Mouse (Mus musculus): ENCODE measurements around the gene Scn5a.

Gene Scn5a

GRCm38 (mm10) chr9:119564803-119565202, 14.0 kb downstream of the Scn5a start:
- DNase-seq (ENCODE audit: low spot score in 2 of 2) = peak in 1 of 2 experiments; percentile 23

GRCm38 (mm10) chr9:119563617-119564016, 15.2 kb downstream of the Scn5a start:
- DNase-seq (ENCODE audit: low spot score in 2 of 2) = no peak

GRCm38 (mm10) chr9:119562256-119562655, 16.6 kb downstream of the Scn5a start:
- no peak for DNase-seq (ENCODE audit: low spot score in 2 of 2)

- DNase-seq (ENCODE audit: low spot score in 2 of 2) = no peak
Observed at GRCm38 (mm10) chr9:119561746-119562145, 17.1 kb downstream of the Scn5a start.

GRCm38 (mm10) chr9:119559537-119560276, 19.1 kb downstream of the Scn5a start:
- peak in 1 of 2 experiments; percentile 42 for DNase-seq (ENCODE audit: low spot score in 2 of 2)

- DNase-seq (ENCODE audit: low spot score in 2 of 2) = no peak
Observed at GRCm38 (mm10) chr9:119558119-119558854, 20.5 kb downstream of the Scn5a start.

GRCm38 (mm10) chr9:119556043-119556442, 22.8 kb downstream of the Scn5a start:
- DNase-seq (ENCODE audit: low spot score in 2 of 2) = no peak

GRCm38 (mm10) chr9:119547528-119547927, 31.3 kb downstream of the Scn5a start:
- no peak for DNase-seq (ENCODE audit: low spot score in 2 of 2)

- DNase-seq (ENCODE audit: low spot score in 2 of 2) = no peak
Observed at GRCm38 (mm10) chr9:119547128-119547527, 31.7 kb downstream of the Scn5a start.

- DNase-seq (ENCODE audit: low spot score in 2 of 2) = no peak
Observed at GRCm38 (mm10) chr9:119540726-119541125, 38.1 kb downstream of the Scn5a start.

- DNase-seq (ENCODE audit: low spot score in 2 of 2) = no peak
Observed at GRCm38 (mm10) chr9:119537823-119538222, 41.0 kb downstream of the Scn5a start.

GRCm38 (mm10) chr9:119531684-119532417, 47.0 kb downstream of the Scn5a start:
- DNase-seq (ENCODE audit: low spot score in 2 of 2) = no peak

- DNase-seq (ENCODE audit: low spot score in 2 of 2) = no peak
Observed at GRCm38 (mm10) chr9:119524511-119524910, 54.3 kb downstream of the Scn5a start.

GRCm38 (mm10) chr9:119523301-119523700, 55.5 kb downstream of the Scn5a start:
- no peak for DNase-seq (ENCODE audit: low spot score in 2 of 2)

- DNase-seq (ENCODE audit: low spot score in 2 of 2) = peak in 1 of 2 experiments; percentile 21
Observed at GRCm38 (mm10) chr9:119519116-119519515, 59.7 kb downstream of the Scn5a start.

- no peak for DNase-seq (ENCODE audit: low spot score in 2 of 2)
Observed at GRCm38 (mm10) chr9:119518177-119518576, 60.6 kb downstream of the Scn5a start.

GRCm38 (mm10) chr9:119517467-119517866, 61.3 kb downstream of the Scn5a start:
- no peak for DNase-seq (ENCODE audit: low spot score in 2 of 2)

- DNase-seq (ENCODE audit: low spot score in 2 of 2) = no peak
Observed at GRCm38 (mm10) chr9:119516815-119517214, 62.0 kb downstream of the Scn5a start.

- DNase-seq (ENCODE audit: low spot score in 2 of 2) = no peak
Observed at GRCm38 (mm10) chr9:119515454-119515853, 63.4 kb downstream of the Scn5a start.

GRCm38 (mm10) chr9:119514986-119515385, 63.8 kb downstream of the Scn5a start:
- DNase-seq (ENCODE audit: low spot score in 2 of 2) = no peak

GRCm38 (mm10) chr9:119513816-119514215, 65.0 kb downstream of the Scn5a start:
- DNase-seq (ENCODE audit: low spot score in 2 of 2) = no peak

GRCm38 (mm10) chr9:119512993-119513392, 65.8 kb downstream of the Scn5a start:
- no peak for DNase-seq (ENCODE audit: low spot score in 2 of 2)

Data from left cerebral cortex, adult 9 months (tissue).